Mouse (Mus musculus): Measurements from ENCODE around the gene Baz1a.
"Not testable (repeated sequence)": the region's sequence is repeated elsewhere in the genome, so short reads cannot be mapped to it uniquely, and the experiment has no call there.

Gene Baz1a

DNA sequence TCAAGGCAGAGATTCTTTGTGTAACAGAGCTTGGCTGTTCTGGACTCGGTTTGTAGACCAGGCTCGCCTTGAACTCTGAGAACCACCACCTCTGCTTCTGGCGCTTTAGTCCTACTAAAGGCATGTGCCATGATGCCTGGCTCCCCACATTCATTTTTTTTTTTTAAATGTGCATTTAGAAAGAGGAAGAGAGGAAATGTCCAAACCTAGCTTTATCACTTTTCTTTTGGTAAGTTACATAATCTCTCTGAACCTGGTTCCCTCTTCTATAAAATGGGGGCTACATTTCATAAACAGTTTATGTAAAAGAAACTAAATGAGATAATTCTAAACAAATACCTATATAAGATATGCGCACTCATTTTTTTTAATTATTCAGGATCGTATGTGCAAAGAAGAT, 33.2 kb downstream of the Baz1a start:
- DNase-seq (ENCODE audit: extremely low spot score, low spot score), result no peak

DNA sequence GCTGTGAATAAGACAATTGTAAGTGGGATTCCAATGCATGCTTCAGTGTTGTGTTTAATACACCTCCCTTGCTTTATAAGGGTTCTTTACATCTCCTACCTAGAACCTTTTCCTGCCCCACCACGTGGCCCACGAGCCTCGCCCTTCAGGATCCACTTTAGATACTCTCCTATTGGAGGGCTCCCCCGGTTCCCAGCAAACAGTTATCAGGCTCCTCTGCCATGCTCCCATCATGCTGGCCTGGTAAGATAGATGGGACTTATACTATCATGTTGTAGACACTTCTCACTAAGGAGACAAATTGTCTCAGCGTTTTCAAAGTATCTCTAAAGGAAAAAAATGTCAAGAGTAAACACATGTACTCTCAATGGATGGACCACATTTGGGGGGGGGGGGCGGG, 33.6 kb downstream of the Baz1a start:
- no peak for DNase-seq (ENCODE audit: extremely low spot score, low spot score)

DNA sequence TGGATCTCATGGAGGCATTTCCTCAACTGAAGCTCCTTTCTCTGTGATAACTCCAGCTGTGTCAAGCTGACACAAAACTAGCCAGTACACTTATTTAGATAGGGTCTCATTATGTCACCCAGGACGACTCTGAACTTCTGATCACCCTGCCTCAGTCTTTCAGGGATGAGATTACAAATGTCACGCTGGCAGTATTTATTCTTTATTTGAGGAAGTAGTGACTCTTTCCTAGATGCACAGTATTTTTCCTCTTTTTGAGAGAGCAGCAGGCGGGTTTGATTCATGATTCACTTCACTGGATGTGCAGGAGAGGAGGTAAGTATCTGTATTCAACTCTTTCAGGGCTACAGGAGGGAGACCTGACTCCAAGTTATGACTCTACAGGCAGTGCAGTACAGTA, 45.1 kb downstream of the Baz1a start:
- DNase-seq (ENCODE audit: extremely low spot score, low spot score), result no peak

DNA sequence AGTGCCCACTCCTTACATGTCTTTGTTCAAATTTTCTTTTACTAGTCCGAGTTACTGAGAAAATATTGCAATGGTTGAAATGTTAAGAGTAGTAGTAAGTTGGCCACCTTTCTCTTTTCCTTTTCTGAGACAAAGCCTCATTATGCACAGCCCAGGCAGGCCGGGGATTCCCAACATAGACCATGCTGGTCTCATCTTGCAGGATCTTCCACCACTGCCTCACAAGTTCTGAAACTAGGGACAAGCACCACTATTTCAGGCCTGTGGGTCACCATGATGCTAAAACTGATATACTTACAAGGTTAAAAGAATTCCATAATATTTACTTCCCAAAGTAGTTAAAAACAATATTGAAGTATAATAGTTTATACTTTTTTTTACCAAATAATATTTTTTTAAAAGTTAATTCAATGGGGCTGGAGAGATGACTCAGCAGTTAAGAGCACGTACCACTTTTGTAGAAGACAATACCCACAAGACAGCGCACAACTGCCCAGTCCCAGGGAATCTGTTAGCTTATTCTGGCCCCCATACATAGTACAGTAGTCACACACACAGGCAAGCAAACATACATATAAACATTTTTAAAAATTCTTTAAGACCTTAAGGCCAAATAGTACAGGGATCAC, 48.5 kb downstream of the Baz1a start:
- DNase-seq (ENCODE audit: extremely low spot score, low spot score), result no peak

DNA sequence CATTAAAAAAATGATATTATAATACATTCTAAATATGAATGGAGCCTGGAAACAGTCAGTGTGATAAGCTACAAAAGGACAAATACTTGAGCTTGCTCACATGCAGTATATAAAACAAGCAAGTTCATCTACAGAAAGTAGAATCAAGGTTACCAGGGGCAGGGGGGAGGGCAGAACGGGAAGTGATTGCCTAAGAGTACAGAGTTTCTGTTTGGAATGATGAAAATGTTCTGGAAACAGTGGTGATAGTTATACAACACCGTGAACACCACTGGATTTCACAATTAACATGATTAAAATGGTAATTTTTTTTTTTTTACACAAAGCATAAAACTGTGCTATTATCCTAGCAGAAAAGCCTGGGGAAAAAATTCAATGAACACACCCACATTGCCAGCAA, 54.6 kb downstream of the Baz1a start:
- no peak for DNase-seq (ENCODE audit: extremely low spot score, low spot score)

DNA sequence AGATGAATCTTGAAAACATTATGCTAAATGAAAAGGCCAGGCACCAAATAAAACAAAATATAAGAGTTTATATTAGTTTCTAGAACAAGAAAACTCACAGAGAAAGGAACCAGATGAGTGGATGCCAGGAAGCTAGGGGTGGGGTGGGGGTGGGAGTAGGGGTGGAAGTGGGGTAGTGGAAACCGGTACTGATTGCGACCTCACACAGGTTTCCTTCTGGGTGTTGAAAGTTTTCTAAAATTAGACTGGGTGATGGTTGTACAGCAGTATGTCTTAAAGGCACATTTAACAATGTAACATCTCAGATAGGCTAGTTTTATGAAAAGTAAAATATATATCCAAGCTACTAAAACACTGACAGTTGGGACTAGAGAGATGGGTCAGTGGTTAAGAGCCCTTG, 57.2 kb downstream of the Baz1a start:
- no peak for DNase-seq (ENCODE audit: extremely low spot score, low spot score)

DNA sequence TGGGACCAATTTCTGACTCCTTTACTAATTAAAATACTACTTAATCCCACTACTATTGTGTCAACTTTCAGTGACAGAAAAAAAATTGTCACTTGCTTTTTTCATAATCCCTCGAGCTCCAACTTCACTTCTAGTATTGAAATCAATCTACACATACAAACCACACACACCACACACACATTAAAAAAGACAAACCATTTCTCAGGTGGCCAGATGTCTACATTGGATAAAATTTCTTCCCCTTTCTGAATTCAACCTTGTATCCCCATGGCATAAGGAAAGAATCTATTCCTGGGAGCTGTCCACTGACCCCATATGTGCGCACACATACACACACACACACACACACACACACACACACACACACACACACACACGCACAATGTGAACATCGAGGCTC, 57.7 kb downstream of the Baz1a start:
- DNase-seq (ENCODE audit: extremely low spot score, low spot score), result no peak

DNA sequence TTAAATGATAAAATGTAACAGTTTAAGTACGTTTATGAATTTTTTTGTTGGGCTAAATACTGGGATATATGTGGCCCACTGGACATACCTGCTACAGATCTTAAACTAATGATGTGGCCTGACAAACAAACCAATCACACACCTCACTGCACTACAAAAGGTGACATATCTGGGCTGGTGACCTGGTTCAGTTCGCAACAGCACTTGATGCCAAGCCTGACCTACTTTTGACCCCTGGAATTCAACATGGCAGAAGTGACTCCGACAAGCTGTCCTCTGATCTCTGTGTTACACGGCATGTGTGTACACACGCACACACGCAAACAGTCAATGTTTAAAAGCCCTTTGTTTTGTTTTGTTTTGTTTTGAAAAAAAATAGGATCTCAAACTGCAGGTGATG, 68.0 kb downstream of the Baz1a start:
- DNase-seq (ENCODE audit: extremely low spot score, low spot score), result no peak

DNA sequence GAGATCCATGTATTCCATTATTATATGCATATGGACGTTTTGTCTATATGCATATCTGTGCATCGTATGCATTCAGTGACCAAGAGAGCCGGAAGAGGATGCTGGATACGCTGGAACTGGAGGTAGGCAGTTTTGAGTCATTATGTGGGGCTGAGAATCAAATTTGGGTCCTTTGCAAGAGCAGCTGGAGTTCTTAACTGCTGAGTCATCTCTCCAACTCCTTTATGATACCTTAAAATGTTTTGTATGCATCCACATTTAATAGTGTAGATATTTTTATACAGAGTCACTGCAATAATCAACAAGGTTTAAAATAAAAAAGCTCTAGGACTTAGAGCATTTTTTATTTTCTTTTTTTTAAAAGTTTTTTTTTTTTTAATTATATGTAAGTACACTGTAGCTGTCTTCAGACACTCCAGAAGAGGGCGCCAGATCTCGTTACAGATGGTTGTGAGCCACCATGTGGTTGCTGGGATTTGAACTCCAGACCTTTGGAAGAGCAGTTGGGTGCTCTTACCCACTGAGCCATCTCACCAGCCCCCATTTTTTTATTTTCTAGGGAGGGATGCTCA, 71.5 kb downstream of the Baz1a start:
- not testable (repeated sequence) for DNase-seq (ENCODE audit: extremely low spot score, low spot score)

DNA sequence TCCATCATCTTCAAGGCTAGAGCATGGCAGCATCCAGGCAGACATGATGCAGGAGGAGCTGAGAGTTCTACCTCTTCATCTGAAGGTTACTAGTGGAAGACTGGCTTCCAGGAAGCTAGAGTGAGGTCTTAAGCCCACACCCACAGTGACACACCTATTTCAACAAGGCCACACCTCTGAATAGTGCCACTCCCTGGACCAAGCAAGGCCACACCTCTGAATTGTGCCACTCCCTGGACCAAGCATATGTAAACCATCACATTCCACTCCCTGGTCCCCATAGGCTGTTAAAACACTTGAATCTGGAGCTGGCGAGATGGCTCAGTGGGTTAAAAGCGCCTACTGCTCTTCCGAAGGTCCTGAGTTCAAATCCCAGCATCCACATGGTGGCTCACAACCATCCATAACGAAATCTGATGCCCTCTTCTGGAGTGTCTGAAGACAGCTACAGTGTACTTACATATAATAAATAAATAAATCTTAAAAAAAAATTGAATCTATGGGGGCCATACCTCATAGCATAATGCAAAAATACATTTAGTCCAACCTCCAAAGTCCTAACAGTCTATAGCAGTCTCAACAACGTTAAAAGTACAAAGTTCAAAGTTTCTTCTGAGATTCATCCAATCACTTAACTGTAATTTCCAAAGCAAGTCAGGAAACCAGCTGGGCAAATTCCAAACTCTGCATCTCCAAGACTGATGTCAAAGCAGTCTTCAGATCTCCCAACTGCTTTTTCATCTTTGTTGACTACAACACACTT, 76.4 kb downstream of the Baz1a start:
- DNase-seq (ENCODE audit: extremely low spot score, low spot score), result not testable (repeated sequence)

DNA sequence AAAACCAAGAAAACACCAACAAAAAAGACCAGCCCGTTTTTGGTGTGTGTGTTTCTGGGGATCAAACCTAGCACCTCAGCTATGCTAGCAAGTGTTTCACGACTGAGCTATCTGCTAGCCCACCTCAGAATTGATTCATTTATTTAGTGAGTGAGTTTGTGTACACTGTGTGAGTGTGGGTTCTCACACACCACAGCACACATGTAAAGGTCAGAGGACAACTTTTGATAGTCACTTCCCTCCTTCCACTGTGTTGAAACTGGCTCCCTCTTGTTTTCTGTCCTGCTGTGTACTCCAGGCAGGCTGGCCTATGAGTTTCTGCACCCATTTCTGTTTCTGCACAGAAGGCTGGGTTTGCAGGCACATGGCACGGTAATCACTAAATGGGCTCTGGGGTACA, 103.8 kb downstream of the Baz1a start:
- no peak for DNase-seq (ENCODE audit: extremely low spot score, low spot score)

DNA sequence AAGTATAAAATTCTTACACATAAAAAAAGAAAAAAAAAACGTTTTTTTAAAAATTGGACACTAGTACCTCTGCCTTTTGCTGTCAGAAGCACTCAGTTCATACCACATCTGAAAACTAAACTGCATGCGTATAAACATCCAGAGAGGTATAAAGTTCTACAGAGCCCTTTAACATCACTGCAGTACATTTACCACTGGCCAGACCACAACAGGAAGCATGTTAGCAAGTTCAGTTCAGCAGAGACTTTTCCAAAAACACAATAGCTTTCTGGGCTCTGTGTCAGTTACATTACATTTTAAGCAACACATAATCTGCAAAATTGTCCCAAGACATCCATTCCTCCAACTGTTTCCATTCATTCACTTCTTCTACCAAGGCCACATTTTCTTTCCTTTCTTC, 121.6 kb downstream of the Baz1a start:
- DNase-seq (ENCODE audit: extremely low spot score, low spot score), result not testable (repeated sequence)

DNA sequence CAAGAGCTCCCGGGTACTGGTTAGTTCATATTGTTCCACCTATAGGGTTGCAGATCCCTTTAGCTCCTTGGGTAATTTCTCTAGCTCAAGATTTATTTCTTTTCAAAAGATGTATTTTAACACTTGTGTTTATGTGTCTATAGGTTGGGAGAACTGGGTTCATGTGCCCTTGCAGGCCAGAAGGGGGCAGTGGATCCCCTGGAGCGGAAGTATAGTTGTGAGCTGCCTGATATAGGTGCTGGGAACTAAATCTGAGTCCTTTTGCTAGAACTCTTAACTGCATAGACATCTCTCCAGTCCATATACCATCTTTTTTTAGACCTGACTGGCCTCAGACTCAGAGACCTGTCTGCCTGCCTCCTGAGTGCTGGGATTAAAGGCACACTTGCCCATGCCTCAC, 123.7 kb downstream of the Baz1a start:
- DNase-seq (ENCODE audit: extremely low spot score, low spot score), result no peak

DNA sequence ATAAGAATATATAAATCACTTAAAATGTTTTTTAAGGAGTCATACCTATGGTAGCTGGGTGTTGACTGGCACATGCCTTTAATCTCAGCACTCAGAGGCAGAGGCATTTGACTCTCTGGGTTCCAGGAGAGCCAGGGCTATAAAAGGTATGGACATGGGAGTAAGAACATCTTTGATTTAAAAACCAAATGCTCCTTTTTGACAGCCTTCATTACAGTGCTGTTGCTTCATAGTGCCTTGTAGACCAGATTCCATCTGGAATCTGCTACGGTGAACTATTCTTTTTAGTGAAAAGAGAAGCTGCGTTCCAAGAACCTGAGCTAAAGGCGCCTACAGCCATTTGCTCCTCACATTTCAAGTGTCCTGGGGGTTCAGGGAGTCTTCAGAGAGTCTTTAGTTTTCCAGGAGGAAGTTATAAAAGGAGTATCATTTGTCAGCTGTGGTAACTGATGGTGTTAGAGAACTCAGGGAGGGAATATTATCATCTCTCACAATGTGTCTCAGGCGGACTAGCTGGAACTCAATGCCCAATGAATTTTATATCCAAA, 126.5 kb downstream of the Baz1a start:
- DNase-seq (ENCODE audit: extremely low spot score, low spot score), result no peak

DNA sequence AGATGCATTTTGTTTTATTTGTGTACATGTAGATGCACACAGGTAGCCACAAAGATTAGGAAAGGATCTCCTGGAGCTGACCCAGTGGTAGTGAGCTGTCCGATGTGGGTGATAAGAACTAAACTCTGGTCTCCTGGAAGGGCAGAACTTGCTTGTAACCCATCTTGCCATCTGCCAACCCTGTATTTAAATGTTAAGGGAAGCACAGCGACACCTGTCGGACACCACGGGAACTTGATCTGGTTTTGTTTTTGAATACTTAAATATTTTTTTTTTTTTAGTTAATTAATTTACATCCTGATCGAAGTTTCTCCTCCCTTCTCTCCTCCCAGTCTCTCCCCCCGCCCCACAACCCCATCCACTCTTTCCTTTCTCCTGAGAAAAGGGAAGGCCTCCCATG, 134.5 kb downstream of the Baz1a start:
- DNase-seq (ENCODE audit: extremely low spot score, low spot score), result peak; percentile 38

DNA sequence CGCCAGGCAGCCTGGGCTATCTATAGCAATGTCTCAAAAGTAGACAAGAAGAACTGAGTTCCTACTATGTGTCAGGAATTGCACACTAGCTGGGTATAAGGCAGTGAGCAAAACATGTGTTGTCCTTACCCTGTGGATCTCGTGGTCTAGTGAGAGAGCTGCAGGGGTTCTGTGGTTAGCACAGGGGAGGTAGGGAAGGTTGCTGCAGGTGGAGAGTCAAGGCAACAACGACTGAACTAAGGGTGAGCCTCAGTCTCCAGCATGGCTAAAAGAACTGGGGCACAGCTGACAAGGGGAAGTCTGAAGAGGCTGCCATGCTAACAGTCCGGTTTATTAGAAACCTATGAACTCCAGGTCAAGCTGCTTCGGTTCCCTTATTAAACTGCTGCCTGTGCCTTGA, 134.9 kb downstream of the Baz1a start:
- DNase-seq (ENCODE audit: extremely low spot score, low spot score), result no peak

DNA sequence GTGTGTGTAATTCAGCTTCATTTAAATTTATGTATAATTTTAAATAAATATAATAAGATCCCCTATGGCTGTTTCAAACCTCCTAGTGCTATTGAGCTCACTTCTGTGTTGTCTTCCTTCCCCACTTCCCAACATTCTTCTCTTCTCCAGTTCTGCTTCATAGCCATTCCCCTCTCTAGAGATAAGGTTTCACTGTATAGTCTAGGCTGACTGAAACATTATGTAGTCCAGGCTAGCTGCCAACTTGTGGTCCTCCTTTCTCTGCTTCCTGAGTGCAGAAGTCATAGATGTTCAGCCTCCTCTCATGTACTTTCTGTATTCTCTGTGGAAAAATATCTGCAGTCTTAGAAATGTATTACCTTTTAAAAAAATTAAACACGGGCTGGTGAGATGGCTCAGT, 136.3 kb downstream of the Baz1a start:
- DNase-seq (ENCODE audit: extremely low spot score, low spot score), result no peak

DNA sequence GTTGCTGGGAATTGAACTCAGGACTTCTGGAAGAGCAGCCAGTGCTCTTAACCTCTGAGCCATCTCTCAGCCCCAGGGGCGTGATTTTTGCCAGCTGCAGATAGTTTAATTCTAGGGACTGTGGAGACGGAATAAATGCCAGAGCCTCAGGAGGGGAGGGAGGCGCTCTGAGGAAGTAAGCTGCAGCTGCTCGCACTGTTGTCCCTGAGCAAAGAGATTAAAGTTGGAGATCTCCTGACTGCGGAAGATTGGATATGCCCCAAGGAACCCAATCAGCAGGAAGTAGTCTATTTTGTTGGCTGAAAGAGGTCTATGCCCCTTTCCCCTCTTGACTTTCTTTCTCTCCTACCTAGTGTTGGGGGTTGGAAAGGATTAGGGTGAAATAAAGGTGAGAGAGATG, 137.3 kb downstream of the Baz1a start:
- no peak for DNase-seq (ENCODE audit: extremely low spot score, low spot score)

DNA sequence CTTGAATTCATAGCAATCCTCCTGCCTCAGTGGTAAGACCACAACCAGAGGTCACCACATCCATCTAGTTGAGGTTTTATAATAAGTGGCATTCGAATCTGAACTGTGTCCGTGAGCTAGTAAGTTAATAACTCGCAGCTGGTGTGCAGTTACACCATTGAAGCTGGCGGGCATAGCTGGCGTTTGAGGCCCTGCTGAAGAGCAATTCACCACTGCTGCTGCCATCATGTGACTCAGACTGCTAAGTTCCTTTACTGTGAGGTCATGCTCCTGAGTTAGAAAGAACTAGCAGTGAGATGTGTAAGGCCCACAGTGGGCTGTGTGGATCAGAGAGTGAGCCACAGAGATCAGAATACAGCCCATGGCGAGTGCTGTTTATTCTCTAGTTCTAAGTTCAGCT, 139.4 kb downstream of the Baz1a start:
- no peak for DNase-seq (ENCODE audit: extremely low spot score, low spot score)

DNA sequence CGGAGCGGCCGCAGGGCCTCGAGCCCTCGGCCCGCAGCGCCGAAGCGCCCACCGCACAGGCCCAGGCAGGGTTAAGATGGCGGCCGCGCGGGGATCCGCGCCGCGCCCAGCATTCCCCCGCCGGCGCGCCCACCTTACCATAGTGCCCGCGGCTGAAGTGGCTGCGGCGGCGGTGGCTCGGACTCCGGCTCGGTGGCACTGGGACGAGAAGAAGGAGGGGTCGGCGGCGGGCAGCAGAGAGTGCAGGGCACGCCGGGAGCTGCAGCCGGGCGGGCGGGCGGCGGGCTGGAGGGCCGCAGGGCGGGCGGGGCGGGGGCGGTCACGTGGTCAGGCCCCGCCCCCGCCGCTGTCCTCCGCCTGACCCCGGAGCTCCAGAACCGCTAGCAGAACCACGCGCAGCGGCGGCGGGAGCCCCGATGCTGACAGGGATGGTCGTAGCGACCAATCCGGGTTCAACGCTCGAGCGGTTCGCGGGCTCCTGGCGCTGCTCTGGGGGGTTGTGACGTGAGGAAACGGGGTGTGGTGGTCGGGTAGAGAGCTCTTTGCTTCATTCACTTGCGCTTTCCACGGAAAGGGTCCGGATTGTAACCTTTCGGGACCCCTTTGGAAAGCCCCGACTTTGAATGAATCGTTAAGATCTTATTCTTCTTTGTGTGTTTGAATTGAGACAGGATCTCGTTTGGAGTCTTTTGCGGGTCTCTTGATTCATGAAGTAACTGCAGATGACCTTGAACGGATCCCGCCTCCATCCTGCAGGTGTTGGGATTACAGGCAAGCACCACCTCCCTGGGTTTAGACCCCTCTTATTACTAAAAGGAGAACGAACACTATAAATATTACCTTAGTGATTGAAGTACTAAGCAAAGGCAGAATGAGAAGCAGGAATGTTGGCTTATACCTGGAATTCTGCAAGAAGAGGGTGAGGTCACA, 151.3 kb downstream of the Baz1a start, which contains the start of gene Cfl2:
Cfl2 (minus strand) TSS at position 272 of the 930 bp plus-strand sequence.
- peak; percentile 90 for DNase-seq (ENCODE audit: extremely low spot score, low spot score)

DNA sequence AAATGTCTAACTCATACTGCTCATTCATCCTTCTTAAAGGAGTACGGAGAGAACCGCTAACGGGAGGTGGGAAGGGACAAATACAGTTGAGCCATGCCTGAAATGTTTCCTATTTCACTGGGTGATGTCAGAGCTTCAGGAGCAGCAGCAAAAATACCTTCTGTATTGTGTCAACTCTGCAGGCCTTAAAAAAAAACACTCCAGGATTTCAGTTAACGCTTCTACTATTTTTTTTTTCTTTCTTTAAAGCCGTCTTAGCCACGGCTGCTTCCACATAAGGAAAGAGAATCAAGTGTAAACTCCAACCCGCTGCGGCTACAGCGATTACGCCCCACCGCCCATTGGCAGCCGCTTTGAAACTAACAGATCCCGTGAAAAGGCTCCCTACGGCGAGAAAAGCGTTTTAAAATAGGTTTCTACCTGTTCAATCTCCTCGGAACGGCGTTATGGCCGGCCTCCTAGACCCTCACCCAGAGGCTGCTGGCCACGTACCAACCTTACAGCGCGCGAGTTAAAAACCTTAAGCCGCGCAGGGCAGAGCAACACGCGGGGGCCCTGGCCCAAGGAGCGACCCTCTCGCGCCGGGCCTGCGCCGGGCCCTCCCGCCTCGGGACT, 152.1 kb downstream of the Baz1a start:
- peak; percentile 24 for DNase-seq (ENCODE audit: extremely low spot score, low spot score)
